Mouse (Mus musculus): ENCODE results near the gene Ralgps1. TPM values are rescaled to one million over a fixed set of nuclear protein-coding genes. Genes with fewer than 3 reads are reported as not detected.

The Ralgps1 gene
- polyA plus RNA-seq, 1 experiment from 2014 or later, result 14.6 TPM

DNA sequence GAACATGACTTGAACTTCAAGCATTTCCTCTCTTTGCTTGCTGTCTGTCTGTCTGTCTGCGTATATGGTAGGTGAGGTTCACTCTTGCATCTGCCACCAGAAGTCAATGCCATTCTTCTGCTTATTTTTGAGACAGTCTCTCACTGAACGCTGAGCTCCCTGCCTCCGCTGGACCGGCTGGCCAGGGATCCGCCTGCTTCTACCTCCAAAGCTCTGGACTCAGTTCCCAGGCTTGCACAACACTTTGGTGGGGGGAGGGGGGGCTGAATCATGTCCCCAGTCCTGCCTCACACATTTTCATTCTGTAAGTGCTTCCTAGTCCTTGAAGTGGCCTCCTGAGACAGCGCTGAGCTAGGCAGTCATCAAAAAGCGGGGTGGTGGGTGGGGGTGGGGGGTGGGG lies 27.8 kb upstream of the Ralgps1 start:
- WGBS, result 90% methylated on average over 7 of the region's 7 CpGs
- DNase-seq (ENCODE audit: low spot score), result no peak
- no peak overlapping the region for H3K4me2 ChIP-seq (ENCODE audit: low read depth)
- H3K4me3 ChIP-seq (ENCODE audit: low read depth, low read length), result no peak overlapping the region
- no peaks in the 10 kb centered on the region for H3K27me3 ChIP-seq (ENCODE audit: control insufficient read depth, insufficient read depth, low read length)
- no peak overlapping the region for H3K9ac ChIP-seq (ENCODE audit: low read length)
- H3K4me1 ChIP-seq (ENCODE audit: control insufficient read depth, insufficient read depth, low read length), result no peaks in the 10 kb centered on the region
- H3K9me3 ChIP-seq (ENCODE audit: control insufficient read depth, low read length), result no peaks in the 10 kb centered on the region
- H3K27ac ChIP-seq (ENCODE audit: low read depth, low read length), result no peak overlapping the region
- ATAC-seq (ENCODE audit: insufficient read depth, low FRiP score, low TSS enrichment), result no peak
- no peaks in the 10 kb centered on the region for H3K36me3 ChIP-seq (ENCODE audit: control insufficient read depth, insufficient read depth, low read length)

DNA sequence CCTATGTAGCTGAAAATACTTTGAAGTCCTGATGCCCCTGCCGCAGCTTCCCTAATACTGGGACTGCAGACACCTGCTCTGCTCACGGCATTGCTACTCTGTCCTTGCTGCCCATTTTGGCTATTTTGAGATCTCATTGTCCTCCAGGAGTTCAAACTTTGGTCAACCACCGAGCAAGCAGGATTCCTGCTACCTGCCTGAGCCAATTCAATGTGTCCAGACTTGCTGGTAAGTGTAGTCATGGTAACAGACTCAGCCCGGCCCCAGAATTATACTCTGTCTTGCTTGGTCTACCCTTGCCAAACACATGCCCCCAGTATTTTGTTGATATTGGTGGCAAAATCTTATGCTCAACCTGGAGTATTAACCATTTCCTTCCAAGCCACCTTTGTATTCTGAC lies 25.8 kb upstream of the Ralgps1 start:
- DNase-seq (ENCODE audit: low spot score), result no peak
- ATAC-seq (ENCODE audit: insufficient read depth, low FRiP score, low TSS enrichment), result no peak

DNA sequence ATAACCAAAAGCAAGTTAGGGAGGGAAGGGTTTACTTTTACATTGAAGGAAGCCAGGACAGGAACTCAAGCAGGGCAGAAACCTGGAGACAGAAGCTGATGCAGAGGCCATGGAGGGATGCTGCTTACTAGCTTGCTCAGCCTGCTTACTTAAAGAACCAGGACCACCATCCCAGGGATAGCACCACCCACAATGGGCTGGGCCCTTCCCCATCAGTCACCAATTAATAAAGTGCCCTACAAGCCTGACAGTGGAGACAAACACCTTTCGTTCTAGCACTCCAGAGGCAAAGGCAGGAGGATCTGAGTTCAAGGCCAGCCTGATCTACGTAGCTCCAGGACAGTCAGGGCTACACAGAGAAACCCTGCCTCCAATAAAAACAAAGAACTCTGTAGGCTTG lies 23.8 kb upstream of the Ralgps1 start:
- H3K36me3 ChIP-seq (ENCODE audit: control insufficient read depth, insufficient read depth, low read length), result no peaks in the 10 kb centered on the region
- no peaks in the 10 kb centered on the region for H3K4me1 ChIP-seq (ENCODE audit: control insufficient read depth, insufficient read depth, low read length)
- H3K27me3 ChIP-seq (ENCODE audit: control insufficient read depth, insufficient read depth, low read length), result no peaks in the 10 kb centered on the region
- ATAC-seq (ENCODE audit: insufficient read depth, low FRiP score, low TSS enrichment), result no peak
- no peak overlapping the region for H3K9ac ChIP-seq (ENCODE audit: low read length)
- H3K27ac ChIP-seq (ENCODE audit: low read depth, low read length), result no peak overlapping the region
- no peak overlapping the region for H3K4me2 ChIP-seq (ENCODE audit: low read depth)
- H3K4me3 ChIP-seq (ENCODE audit: low read depth, low read length), result no peak overlapping the region
- 91% methylated on average over 2 of the region's 2 CpGs for WGBS
- no peak for DNase-seq (ENCODE audit: low spot score)
- H3K9me3 ChIP-seq (ENCODE audit: control insufficient read depth, low read length), result no peaks in the 10 kb centered on the region

More for the DNA sequence above, 25.8 kb upstream of the Ralgps1 start:
- WGBS, result 79% methylated on average over 4 of the region's 4 CpGs
- Histone ChIP-seq H3K27me3 (ENCODE audit: control insufficient read depth, insufficient read depth, low read length) (no peaks in the 10 kb centered on the region), H3K9me3 (ENCODE audit: control insufficient read depth, low read length) (no peaks in the 10 kb centered on the region), H3K36me3 (ENCODE audit: control insufficient read depth, insufficient read depth, low read length) (no peaks in the 10 kb centered on the region), H3K9ac (ENCODE audit: low read length) (no peak overlapping the region), H3K4me2 (ENCODE audit: low read depth) (no peak overlapping the region), H3K27ac (ENCODE audit: low read depth, low read length) (no peak overlapping the region), H3K4me3 (ENCODE audit: low read depth, low read length) (no peak overlapping the region), H3K4me1 (ENCODE audit: control insufficient read depth, insufficient read depth, low read length) (no peaks in the 10 kb centered on the region)

- no peak overlapping the region for H3K4me3 ChIP-seq (ENCODE audit: low read depth, low read length)
- DNase-seq (ENCODE audit: low spot score) (no peak), ATAC-seq (ENCODE audit: insufficient read depth, low FRiP score, low TSS enrichment) (no peak)
- no peaks in the 10 kb centered on the region for H3K4me1 ChIP-seq (ENCODE audit: control insufficient read depth, insufficient read depth, low read length)
- no peak overlapping the region for H3K27ac ChIP-seq (ENCODE audit: low read depth, low read length)
- H3K9me3 ChIP-seq (ENCODE audit: control insufficient read depth, low read length), result no peaks in the 10 kb centered on the region
- H3K27me3 ChIP-seq (ENCODE audit: control insufficient read depth, insufficient read depth, low read length), result no peaks in the 10 kb centered on the region
- H3K36me3 ChIP-seq (ENCODE audit: control insufficient read depth, insufficient read depth, low read length), result no peaks in the 10 kb centered on the region
- WGBS, result 84% methylated on average over 11 of the region's 11 CpGs
- no peak overlapping the region for H3K4me2 ChIP-seq (ENCODE audit: low read depth)
- no peak overlapping the region for H3K9ac ChIP-seq (ENCODE audit: low read length)
Observed at GRCm38 (mm10) chr2:33393951-33394635, 22.8 kb upstream of the Ralgps1 start.

- Histone ChIP-seq H3K9ac (ENCODE audit: low read length) (no peak overlapping the region), H3K9me3 (ENCODE audit: control insufficient read depth, low read length) (no peaks in the 10 kb centered on the region), H3K4me1 (ENCODE audit: control insufficient read depth, insufficient read depth, low read length) (no peaks in the 10 kb centered on the region), H3K27ac (ENCODE audit: low read depth, low read length) (no peak overlapping the region), H3K36me3 (ENCODE audit: control insufficient read depth, insufficient read depth, low read length) (no peaks in the 10 kb centered on the region), H3K4me2 (ENCODE audit: low read depth) (no peak overlapping the region), H3K27me3 (ENCODE audit: control insufficient read depth, insufficient read depth, low read length) (no peaks in the 10 kb centered on the region), H3K4me3 (ENCODE audit: low read depth, low read length) (no peak overlapping the region)
- ATAC-seq (ENCODE audit: insufficient read depth, low FRiP score, low TSS enrichment), result no peak
- no peak for DNase-seq (ENCODE audit: low spot score)
Observed at GRCm38 (mm10) chr2:33393021-33393420, 21.7 kb upstream of the Ralgps1 start.

DNA sequence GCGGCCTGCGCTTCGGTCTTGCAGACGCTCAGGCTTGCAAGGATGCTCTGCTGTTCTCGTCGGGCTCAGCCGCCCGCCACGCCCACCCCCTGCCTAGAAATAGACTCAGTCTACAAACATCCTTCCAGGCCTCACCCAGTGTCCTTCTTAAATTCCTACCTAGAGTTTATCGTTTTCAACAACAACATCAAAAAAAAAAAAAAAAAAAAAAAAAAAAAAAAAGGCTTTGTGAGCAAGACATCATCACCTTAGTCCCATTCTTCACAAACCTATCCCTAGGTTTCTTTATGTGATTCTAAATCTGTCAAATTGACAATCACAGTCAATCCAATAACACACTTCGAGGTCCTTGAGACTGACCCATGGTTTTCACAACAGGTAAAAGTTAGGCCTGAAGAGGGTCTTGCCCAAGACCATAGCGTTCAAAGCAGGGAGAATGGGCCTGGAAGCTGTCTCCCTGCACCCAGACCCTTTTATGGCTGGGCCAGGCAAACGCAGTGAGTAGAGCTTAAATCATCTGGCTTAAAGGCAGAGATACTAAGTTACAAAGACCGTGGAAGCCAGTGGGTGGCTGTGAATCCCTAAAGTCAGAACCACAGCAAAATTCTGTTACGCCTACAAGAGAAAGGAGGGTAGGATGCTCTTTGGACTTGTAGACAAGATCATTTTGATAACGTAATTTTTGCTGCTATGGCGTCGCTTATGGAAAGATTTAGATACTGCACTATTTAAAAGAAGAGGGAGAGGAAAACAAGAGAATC lies 542 bp upstream of the Ralgps1 start:
- no peaks in the 10 kb centered on the region for H3K9me3 ChIP-seq (ENCODE audit: control insufficient read depth, low read length)
- H3K4me2 ChIP-seq (ENCODE audit: low read depth), result peak overlapping the region; percentile 65
- peaks cover 4% of the 10 kb centered on the region; the same call in 1 of the 2 replicates for H3K4me1 ChIP-seq (ENCODE audit: control insufficient read depth, insufficient read depth, low read length)
- H3K27ac ChIP-seq (ENCODE audit: low read depth, low read length), result no peak overlapping the region
- no peak overlapping the region for H3K9ac ChIP-seq (ENCODE audit: low read length)
- 31% methylated on average over 18 of the region's 18 CpGs for WGBS
- ATAC-seq (ENCODE audit: insufficient read depth, low FRiP score, low TSS enrichment), result no peak
- no peak for DNase-seq (ENCODE audit: low spot score)
- H3K27me3 ChIP-seq (ENCODE audit: control insufficient read depth, insufficient read depth, low read length), result no peaks in the 10 kb centered on the region
- no peaks in the 10 kb centered on the region for H3K36me3 ChIP-seq (ENCODE audit: control insufficient read depth, insufficient read depth, low read length)
- peak overlapping the region; percentile 61 for H3K4me3 ChIP-seq (ENCODE audit: low read depth, low read length)

DNA sequence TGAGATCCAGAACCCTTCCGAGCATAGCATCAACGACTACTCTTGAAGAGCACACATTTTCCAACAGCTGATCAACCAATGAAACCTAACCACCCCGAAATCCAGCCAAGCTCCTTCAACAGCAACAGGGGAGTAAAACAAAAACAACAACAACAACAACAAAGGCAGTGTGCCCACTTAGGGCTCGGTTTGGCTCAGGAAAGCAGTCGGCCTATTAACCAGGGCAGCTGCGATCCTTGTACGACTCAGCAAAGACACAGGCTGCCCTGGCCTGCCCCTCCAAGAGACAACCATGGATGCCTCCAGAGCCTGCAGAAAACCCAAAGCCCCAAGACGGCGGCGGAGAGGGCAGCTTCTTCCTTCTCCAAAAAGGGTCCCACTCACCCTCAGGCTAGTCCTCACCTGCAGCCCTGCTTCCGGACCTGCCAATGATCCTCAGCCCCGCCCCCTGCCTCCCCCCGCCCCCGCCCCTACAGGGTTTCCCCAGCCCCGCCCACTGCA lies 960 bp downstream of the Ralgps1 start:
- Histone ChIP-seq H3K9me3 (ENCODE audit: control insufficient read depth, low read length) (no peaks in the 10 kb centered on the region), H3K4me2 (ENCODE audit: low read depth) (peak overlapping the region; percentile 65), H3K4me3 (ENCODE audit: low read depth, low read length) (peak overlapping the region; percentile 61), H3K4me1 (ENCODE audit: control insufficient read depth, insufficient read depth, low read length) (peaks cover 4% of the 10 kb centered on the region; the same call in 1 of the 2 replicates), H3K9ac (ENCODE audit: low read length) (peak overlapping the region; percentile 22), H3K36me3 (ENCODE audit: control insufficient read depth, insufficient read depth, low read length) (no peaks in the 10 kb centered on the region), H3K27me3 (ENCODE audit: control insufficient read depth, insufficient read depth, low read length) (no peaks in the 10 kb centered on the region), H3K27ac (ENCODE audit: low read depth, low read length) (peak overlapping the region; percentile 98)
- DNase-seq (ENCODE audit: low spot score) (no peak), ATAC-seq (ENCODE audit: insufficient read depth, low FRiP score, low TSS enrichment) (peak; percentile 36)
- WGBS, result 11% methylated on average over 14 of the region's 15 CpGs

GRCm38 (mm10) chr2:33369453-33369852 lies 1.8 kb downstream of the Ralgps1 start:
- 76% methylated on average over 3 of the region's 3 CpGs for WGBS
- H3K27me3 ChIP-seq (ENCODE audit: control insufficient read depth, insufficient read depth, low read length), result no peaks in the 10 kb centered on the region
- no peak overlapping the region for H3K9ac ChIP-seq (ENCODE audit: low read length)
- DNase-seq (ENCODE audit: low spot score) (no peak), ATAC-seq (ENCODE audit: insufficient read depth, low FRiP score, low TSS enrichment) (no peak)
- no peak overlapping the region for H3K4me3 ChIP-seq (ENCODE audit: low read depth, low read length)
- no peak overlapping the region for H3K4me2 ChIP-seq (ENCODE audit: low read depth)
- no peaks in the 10 kb centered on the region for H3K9me3 ChIP-seq (ENCODE audit: control insufficient read depth, low read length)
- H3K27ac ChIP-seq (ENCODE audit: low read depth, low read length), result no peak overlapping the region
- H3K36me3 ChIP-seq (ENCODE audit: control insufficient read depth, insufficient read depth, low read length), result no peaks in the 10 kb centered on the region
- peaks cover 4% of the 10 kb centered on the region; the same call in 1 of the 2 replicates for H3K4me1 ChIP-seq (ENCODE audit: control insufficient read depth, insufficient read depth, low read length)

DNA sequence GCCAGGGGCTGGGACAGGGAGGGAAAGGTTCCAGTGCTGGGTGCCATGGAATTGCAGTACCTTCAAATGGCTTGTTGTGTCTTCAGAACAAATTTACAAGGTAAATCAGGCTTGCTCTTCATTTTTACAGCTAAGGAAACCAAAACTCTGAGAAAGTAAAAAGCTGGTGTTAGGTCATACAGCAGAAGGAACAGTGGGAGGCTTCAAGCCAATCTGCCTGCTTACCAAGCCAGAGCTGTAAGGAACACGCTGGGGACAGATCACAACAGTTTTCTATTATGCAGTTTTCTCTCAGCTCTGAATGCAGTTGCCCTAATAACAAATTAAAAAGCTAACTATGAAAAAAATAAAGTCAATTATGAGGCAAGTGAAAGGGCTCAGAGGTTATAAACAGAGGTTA lies 2.8 kb downstream of the Ralgps1 start:
- DNase-seq (ENCODE audit: low spot score), result no peak
- no peak overlapping the region for H3K27ac ChIP-seq (ENCODE audit: low read depth, low read length)
- no peak overlapping the region for H3K4me2 ChIP-seq (ENCODE audit: low read depth)
- H3K4me1 ChIP-seq (ENCODE audit: control insufficient read depth, insufficient read depth, low read length), result peaks cover 4% of the 10 kb centered on the region; the same call in 1 of the 2 replicates
- H3K36me3 ChIP-seq (ENCODE audit: control insufficient read depth, insufficient read depth, low read length), result no peaks in the 10 kb centered on the region
- 94% methylated on average over 1 of the region's 1 CpGs for WGBS
- H3K9me3 ChIP-seq (ENCODE audit: control insufficient read depth, low read length), result no peaks in the 10 kb centered on the region
- H3K4me3 ChIP-seq (ENCODE audit: low read depth, low read length), result no peak overlapping the region
- ATAC-seq (ENCODE audit: insufficient read depth, low FRiP score, low TSS enrichment), result no peak
- H3K27me3 ChIP-seq (ENCODE audit: control insufficient read depth, insufficient read depth, low read length), result no peaks in the 10 kb centered on the region
- no peak overlapping the region for H3K9ac ChIP-seq (ENCODE audit: low read length)

Measured in neural tube, embryonic 11.5 days (tissue).